Mouse (Mus musculus) CD4-positive, CD25-positive, alpha-beta regulatory T cell, adult 9 weeks (primary cell): ENCODE results near the gene Cd300e. TPM values are rescaled to one million over a fixed set of nuclear protein-coding genes. Genes with fewer than 3 reads are reported as not detected.

Source experiments
- polyA plus RNA-seq: library from polyadenylated mRNA; unstranded; fragments of 100-300 nt; shearing (Covaris generic); gene quantifications from one replicate; pipeline ENCODE4 v1.2.1, GENCODE M21; 2017

The Cd300e gene
- not detected for polyA plus RNA-seq

DNA sequence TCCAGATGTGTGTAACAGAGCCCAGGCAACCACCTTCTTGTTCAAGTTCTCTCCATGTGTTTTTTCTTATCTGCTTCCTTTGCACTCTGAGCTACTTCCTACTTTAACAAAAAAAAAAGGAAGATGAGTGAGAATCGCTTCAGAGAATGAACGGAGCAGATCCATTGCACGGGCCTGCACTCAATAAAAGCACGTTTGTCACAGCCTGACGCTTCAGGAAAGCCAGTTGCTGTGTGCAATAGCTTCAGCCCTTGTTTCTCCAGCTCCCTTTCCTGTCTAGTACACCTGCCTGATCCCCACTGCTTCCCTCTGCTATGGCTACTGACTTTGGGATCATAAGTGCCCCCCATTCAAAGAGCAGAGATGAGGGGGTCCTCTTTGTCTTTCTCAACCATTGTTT lies at the start of gene Cd300e:
Gene Cd300e, minus strand, starts transcription at position 101 of the 400 bp plus-strand sequence.

DNA sequence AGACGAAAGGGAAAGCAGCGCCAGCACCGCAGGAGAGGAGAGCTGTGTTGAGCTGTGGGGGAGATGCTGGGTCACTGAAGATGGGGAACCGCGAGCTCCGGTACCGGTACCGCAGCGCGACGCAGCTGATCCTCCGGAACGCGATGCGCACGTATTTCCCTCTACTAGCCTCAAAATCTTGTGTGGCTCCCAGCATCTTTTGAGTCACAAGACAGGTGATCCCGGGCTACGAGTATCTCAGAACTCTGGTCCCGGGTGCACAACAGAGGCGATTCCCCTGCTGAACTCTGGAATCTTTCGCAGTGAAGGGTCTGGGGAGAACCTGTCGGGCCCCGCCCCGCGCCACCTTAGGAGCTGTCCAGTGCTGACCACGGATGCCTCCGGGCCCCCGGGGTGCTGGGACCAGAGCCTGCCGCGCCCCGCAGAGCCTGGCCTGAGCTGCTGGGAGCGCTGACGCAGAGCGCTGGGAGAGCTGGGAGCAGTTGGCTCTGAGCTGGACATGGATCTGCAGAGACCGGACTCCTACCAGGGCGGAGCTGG lies 29.5 kb upstream of the Cd300e start, which contains the start of gene Rab37:
Gene Rab37, plus strand, starts transcription at position 70 of the 540 bp plus-strand sequence.

DNA sequence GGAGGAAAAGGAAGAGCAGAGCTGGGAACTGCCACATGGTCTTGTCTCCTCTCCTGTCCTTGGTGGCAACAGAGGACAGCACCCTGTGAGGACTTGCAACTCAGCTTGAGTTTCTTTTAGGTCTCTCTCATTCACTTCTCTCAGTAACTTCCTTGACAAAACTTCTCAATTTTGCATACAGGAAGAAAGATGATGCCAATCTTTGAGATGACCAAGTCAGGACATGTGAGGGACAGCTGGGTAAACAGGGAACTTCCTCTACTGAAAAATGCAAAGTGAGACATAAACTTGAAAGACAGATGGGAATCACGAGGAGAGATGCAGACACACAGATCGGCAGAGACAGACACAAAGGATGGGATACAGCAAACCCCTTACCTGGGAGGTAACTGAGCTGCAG lies 13.7 kb downstream of the Cd300e start, which contains the start of gene Cd300ld3:
Gene Cd300ld3, minus strand, starts transcription at position 151 of the 400 bp plus-strand sequence.

DNA sequence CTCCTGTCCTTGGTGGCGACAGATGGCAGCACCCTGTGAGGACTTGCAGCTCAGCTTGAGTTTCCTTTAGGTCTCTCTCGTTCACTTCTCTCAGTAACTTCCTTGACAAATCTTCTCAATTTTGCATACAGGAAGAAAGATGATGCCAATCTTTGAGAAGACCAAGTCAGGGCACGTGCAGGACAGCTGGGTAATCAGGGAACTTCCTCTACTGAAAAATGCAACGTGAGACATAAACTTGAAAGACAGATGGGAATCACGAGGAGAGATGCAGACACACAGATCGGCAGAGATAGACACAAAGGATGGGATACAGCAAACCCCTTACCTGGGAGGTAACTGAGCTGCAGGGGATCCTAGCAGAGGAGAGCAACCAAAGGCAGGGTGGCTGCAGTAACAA lies 24.3 kb downstream of the Cd300e start, which contains the start of gene Cd300ld5:
Gene Cd300ld5, minus strand, starts transcription at position 101 of the 400 bp plus-strand sequence.

DNA sequence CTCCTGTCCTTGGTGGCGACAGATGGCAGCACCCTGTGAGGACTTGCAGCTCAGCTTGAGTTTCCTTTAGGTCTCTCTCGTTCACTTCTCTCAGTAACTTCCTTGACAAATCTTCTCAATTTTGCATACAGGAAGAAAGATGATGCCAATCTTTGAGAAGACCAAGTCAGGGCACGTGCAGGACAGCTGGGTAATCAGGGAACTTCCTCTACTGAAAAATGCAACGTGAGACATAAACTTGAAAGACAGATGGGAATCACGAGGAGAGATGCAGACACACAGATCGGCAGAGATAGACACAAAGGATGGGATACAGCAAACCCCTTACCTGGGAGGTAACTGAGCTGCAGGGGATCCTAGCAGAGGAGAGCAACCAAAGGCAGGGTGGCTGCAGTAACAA lies 35.1 kb downstream of the Cd300e start, which contains the start of gene Cd300ld4:
Gene Cd300ld4, minus strand, starts transcription at position 101 of the 400 bp plus-strand sequence.

DNA sequence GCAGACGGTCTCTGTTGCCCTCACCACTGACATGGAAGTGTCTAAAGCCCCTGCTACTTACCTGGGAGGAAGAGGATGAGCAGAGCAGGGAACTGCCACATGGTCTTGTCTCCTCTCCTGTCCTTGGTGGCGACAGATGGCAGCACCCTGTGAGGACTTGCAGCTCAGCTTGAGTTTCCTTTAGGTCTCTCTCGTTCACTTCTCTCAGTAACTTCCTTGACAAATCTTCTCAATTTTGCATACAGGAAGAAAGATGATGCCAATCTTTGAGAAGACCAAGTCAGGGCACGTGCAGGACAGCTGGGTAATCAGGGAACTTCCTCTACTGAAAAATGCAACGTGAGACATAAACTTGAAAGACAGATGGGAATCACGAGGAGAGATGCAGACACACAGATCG lies 45.9 kb downstream of the Cd300e start, which contains the start of gene Cd300ld2:
Gene Cd300ld2, minus strand, starts transcription at position 101 of the 400 bp plus-strand sequence.

Other genes with a start within 250 kb of the Cd300e start
- 0.21 TPM for gene Gprc5c, start 211.0 kb downstream of the Cd300e start, polyA plus RNA-seq
- gene Cd300a, start 172.1 kb downstream of the Cd300e start, polyA plus RNA-seq = 0.41 TPM
- gene Cd300lb, start 127.8 kb downstream of the Cd300e start, polyA plus RNA-seq = not detected
- gene Cd300c, start 93.0 kb downstream of the Cd300e start, polyA plus RNA-seq = not detected
- not detected for gene Cd300ld, start 72.3 kb downstream of the Cd300e start, polyA plus RNA-seq
- 0.30 TPM for gene Cd300c2, start 60.3 kb downstream of the Cd300e start, polyA plus RNA-seq
- gene Cd300ld2, start 46.0 kb downstream of the Cd300e start, polyA plus RNA-seq = not detected
- not detected for gene Cd300ld4, start 35.2 kb downstream of the Cd300e start, polyA plus RNA-seq
- not detected for gene Cd300ld5, start 24.4 kb downstream of the Cd300e start, polyA plus RNA-seq
- not detected for gene Cd300ld3, start 13.8 kb downstream of the Cd300e start, polyA plus RNA-seq
- 238 TPM for gene Rab37, start 29.3 kb upstream of the Cd300e start, polyA plus RNA-seq
- gene Cd300lf, start 71.8 kb upstream of the Cd300e start, polyA plus RNA-seq = 0.58 TPM
- gene Slc9a3r1, start 101.2 kb upstream of the Cd300e start, polyA plus RNA-seq = 407 TPM
- 16.5 TPM for gene Tmem104, start 125.3 kb upstream of the Cd300e start, polyA plus RNA-seq
- 14.4 TPM for gene Nat9, start 125.7 kb upstream of the Cd300e start, polyA plus RNA-seq
- gene Grin2c, start 205.1 kb upstream of the Cd300e start, polyA plus RNA-seq = not detected
- gene Fdxr, start 214.9 kb upstream of the Cd300e start, polyA plus RNA-seq = 44.7 TPM
- gene Fads6, start 235.5 kb upstream of the Cd300e start, polyA plus RNA-seq = 1.6 TPM
- not detected for gene Otop2, start 245.0 kb upstream of the Cd300e start, polyA plus RNA-seq